22 mouse cellular contexts compared by ENCODE assay signal in the genomic region with DNA sequence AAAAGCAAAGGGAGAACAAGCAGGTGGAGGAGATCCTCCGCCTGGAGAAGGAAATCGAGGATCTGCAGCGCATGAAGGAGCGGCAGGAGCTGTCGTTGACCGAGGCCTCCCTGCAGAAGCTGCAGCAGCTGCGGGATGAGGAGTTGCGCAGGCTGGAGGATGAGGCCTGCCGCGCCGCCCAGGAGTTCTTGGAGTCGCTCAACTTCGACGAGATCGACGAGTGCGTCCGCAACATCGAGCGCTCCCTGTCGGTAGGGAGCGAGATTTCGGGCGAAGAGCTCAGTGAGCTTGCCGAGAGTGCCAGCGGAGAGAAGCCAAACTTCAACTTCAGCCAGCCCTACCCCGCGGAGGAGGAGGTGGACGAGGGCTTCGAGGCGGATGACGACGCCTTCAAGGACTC.
"Had no signal": no experiment of that assay in that cellular context is flagged by ENCODE, and none has a peak within 500 bp of the region (broad histone marks: within the 10 kb centered on the region; RNA-seq: fewer than 3 reads in every experiment).

No protein-coding gene starts in this region.

- H3K4me3 ChIP-seq: limb, embryonic 12.5 days; limb, embryonic 15.5 days; liver, embryonic 12.5 days; liver, embryonic 15.5 days; lung, embryonic 15.5 days; megakaryocyte, embryonic 14.5 days; midbrain, embryonic 10.5 days; midbrain, embryonic 13.5 days; myocyte; neural tube, embryonic 13.5 days had no signal

- H3K27ac ChIP-seq: kidney, postnatal 0 days; limb, embryonic 12.5 days; limb, embryonic 15.5 days; liver, embryonic 12.5 days; liver, embryonic 15.5 days; lung, embryonic 15.5 days; midbrain, embryonic 10.5 days; midbrain, embryonic 13.5 days; neural tube, embryonic 13.5 days; stomach, postnatal 0 days had no signal

- DNase-seq: kidney, adult 2 months; kidney, postnatal 25 days; left cerebral cortex, postnatal 4 days; lung, adult 18-20 months; lung, postnatal 10 days; lung, postnatal 36 days; right cerebral cortex, postnatal 4 days; thymus, adult 2 months; thymus, postnatal 14 days; thymus, postnatal 4 days had no signal
